Mouse (Mus musculus) stomach, embryonic 16.5 days (tissue): ENCODE measurements around the gene Sirt4. TPM values are rescaled to one million over a fixed set of nuclear protein-coding genes. Genes with fewer than 3 reads are reported as not detected.

Experiments used
- ATAC-seq: fragments of 200-750 bp; cut with Nextera tagmentation; 2 replicates; pipeline ENCODE4 v1.8.0; 2017; ENCODE audit warnings: moderate number of reproducible peaks, moderate TSS enrichment; ENCODE audit not compliant: insufficient read depth, low FRiP score
- H3K27ac ChIP-seq: fragments of 300-500 bp; sonication (generic); 2 replicates; pipeline ENCODE4 v1.5.1; 2014; ENCODE audit warnings: low read length
- H3K27me3 ChIP-seq: fragments of 300-500 bp; sonication (generic); 2 replicates; pipeline ENCODE4 v1.6.1; 2014; ENCODE audit warnings: low read length, control low read depth, mixed read lengths; ENCODE audit not compliant: control insufficient read depth, insufficient read depth
- H3K36me3 ChIP-seq: fragments of 300-500 bp; sonication (generic); 2 replicates; pipeline ENCODE4 v1.6.1; 2014; ENCODE audit warnings: low read length; ENCODE audit not compliant: control insufficient read depth, insufficient read depth
- H3K4me1 ChIP-seq: fragments of 300-500 bp; sonication (generic); 2 replicates; pipeline ENCODE4 v1.6.1; 2014; ENCODE audit warnings: low read length, control low read depth, mixed read lengths; ENCODE audit not compliant: control insufficient read depth, insufficient read depth
- H3K4me2 ChIP-seq: fragments of 300-500 bp; sonication (generic); 2 replicates; pipeline ENCODE4 v1.6.1; 2014; ENCODE audit warnings: low read depth, low read length, mixed read lengths
- H3K4me3 ChIP-seq: fragments of 300-500 bp; sonication (generic); replicated peaks from 2 replicates; pipeline ENCODE4 v1.5.1; 2014; ENCODE audit warnings: mild to moderate bottlenecking, low read length
- H3K9ac ChIP-seq: fragments of 300-500 bp; sonication (generic); 2 replicates; pipeline ENCODE4 v1.6.1; 2014; ENCODE audit warnings: low read length
- H3K9me3 ChIP-seq: fragments of 300-500 bp; sonication (generic); replicated peaks from 2 replicates; pipeline ENCODE4 v1.6.1; 2016; ENCODE audit warnings: low read length, control low read depth; ENCODE audit not compliant: control insufficient read depth
- WGBS: fragments of 180-500 bp; shearing (Covaris S2); extraction: QIAGEN DNeasy Blood & Tissue Kit; methylation state at CpG from one replicate; pipeline ENCODE4 v1.1.7; 2014; 5-methylcytosine and 5-hydroxymethylcytosine counted together
- polyA plus RNA-seq: library from polyadenylated mRNA; unstranded; fragments of >200 nt; fragmentation: Nextera tagmentation; extraction: Ambion mirVana; gene quantifications from 2 replicates; pipeline ENCODE4 v1.2.1, GENCODE M21; 2015

Sirt4 gene
- polyA plus RNA-seq, 1 experiment from 2014 or later = 28.0 TPM

DNA sequence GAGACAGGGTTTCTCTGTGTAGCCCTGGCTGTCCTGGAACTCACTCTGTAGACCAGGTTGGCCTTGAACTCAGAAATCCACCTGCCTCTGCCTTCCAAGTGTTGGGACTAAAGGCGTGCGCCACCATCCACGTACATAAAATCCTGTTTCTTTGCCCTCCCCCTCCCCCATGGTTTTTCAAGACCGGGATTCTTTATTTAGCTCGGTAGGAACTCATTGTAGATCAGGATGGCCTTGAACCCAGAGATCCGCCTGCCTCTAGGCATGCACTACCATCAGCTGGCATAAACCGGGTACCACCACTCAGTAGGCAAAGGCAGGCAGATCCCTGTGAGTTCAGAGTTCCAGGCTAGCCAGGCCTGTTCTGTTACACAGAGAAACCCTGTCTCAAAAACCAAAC is 32.4 kb upstream of the Sirt4 start:
- H3K4me1 ChIP-seq = peaks cover 39% of the 10 kb centered on the region
- H3K4me3 ChIP-seq = no peak overlapping the region
- H3K4me2 ChIP-seq = no peak overlapping the region
- no peaks in the 10 kb centered on the region for H3K36me3 ChIP-seq
- no peaks in the 10 kb centered on the region for H3K9me3 ChIP-seq
- ATAC-seq = no peak
- no peaks in the 10 kb centered on the region for H3K27me3 ChIP-seq
- WGBS = 80% methylated on average over 7 of the region's 7 CpGs
- no peak overlapping the region for H3K9ac ChIP-seq
- 0 out of 2 replicates have a peak overlapping the region, but pooled peaks have one; percentile 1 for H3K27ac ChIP-seq

DNA sequence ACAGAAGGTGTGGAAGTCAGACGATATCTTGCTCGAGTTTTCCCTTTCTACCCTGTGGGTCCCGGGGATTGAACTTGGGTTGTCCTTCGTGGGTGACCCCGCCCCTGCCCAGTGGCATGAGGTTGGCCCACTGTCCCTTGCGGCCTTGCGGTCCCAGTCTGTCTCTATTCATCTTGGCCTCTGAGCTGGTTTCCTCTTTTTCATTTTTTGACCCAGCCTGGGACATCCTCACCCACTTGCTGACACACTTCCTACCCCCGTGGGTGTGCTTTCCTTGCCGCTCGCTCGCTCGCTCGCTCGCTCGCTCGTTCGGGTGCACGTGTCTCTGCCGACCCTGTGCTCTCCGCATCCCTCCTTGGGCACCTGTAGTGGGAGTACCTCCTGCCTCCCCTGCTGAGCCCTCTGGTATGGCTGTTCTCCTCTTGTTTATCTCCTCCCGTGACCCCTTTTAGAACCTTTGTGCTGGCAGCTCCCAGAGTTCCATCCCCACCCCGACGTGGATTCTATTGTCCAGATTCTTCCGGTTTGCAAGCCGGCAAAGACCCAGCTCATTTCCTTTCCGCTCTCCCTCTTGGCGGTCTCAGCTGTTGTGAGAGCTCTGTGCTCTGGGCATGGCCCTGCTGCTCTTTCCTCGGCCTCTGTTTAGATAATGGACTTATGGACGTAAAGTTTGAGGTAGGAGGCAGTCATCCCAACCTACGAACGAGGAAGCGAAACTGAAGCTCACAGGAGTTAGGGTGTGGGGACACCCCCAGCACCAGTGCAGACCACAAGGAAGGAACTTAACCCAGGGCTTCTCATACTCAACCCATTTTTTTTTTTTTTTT is 31.8 kb upstream of the Sirt4 start:
- peaks cover 33% of the 10 kb centered on the region for H3K4me1 ChIP-seq
- 70% methylated on average over 32 of the region's 32 CpGs for WGBS
- no peak for ATAC-seq
- no peaks in the 10 kb centered on the region for H3K9me3 ChIP-seq
- H3K36me3 ChIP-seq = no peaks in the 10 kb centered on the region
- H3K4me3 ChIP-seq = no peak overlapping the region
- H3K9ac ChIP-seq = no peak overlapping the region
- no peak overlapping the region; the same call in 1 of the 2 replicates for H3K4me2 ChIP-seq
- no peaks in the 10 kb centered on the region for H3K27me3 ChIP-seq
- peak overlapping the region; percentile 78 for H3K27ac ChIP-seq

DNA sequence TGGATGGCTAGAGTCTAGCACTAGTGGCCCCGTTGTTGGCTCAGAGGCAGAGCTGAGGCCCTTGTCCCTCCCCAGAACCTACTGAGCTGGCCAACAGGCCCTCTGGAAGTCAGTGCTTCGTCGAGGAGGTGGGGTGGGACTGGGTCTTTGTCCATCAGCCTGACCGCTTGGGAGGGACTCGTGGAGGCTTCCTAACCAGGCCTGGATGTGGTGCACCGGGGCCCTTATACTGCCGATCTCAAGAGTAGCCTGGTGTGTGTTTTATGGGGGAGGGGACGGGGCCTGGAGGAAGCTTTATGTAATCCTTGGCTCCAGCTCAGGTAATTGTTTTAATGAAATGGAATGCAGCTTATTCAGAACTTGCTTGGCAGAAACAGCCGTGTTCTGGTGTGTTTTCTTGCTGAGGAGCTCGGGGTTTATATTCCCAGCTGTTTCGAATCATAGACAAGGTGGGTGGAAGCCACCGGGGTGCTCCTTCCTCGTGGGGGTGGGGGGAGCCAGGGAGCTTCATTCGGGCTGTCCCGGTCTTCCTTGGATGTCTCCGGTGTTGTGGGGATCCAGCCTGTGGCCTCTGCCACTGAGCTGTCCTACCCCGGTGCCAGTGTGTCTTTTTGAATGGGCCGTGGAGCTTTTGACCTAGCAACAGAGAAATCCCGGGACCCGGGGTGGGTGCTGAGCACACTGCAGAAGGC is 30.5 kb upstream of the Sirt4 start:
- Histone ChIP-seq H3K4me3 (0 out of 2 replicates have a peak overlapping the region, but pooled peaks have one; percentile 3), H3K4me1 (peaks cover 26% of the 10 kb centered on the region), H3K27me3 (no peaks in the 10 kb centered on the region), H3K36me3 (no peaks in the 10 kb centered on the region), H3K9me3 (no peaks in the 10 kb centered on the region), H3K9ac (peak overlapping the region; percentile 56), H3K4me2 (peak overlapping the region; percentile 45), H3K27ac (peak overlapping the region; percentile 92)
- peak; percentile 78; the same call in 1 of the 2 replicates for ATAC-seq
- 23% methylated on average over 20 of the region's 20 CpGs for WGBS

DNA sequence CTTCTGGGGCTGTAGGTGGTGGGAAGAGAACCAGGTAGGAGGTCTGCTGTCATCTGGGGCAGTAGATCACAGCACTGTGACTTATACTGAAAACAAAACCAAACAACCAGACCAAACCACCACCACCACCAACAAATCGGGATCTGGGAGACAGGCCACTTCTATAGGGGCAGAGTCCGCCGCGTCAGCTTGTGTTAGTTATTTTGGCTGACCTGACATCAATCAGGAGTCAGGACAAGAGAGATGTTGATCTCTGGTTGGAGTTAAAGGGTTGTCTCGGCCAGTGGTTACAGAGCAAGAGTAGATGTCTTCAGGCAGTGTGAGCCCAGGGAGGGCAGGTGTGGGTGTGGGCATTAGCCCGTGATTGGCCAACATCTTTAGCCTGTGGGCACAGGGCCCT is 29.8 kb upstream of the Sirt4 start:
- H3K9ac ChIP-seq = 0 out of 2 replicates have a peak overlapping the region, but pooled peaks have one; percentile 16
- no peaks in the 10 kb centered on the region for H3K9me3 ChIP-seq
- H3K27ac ChIP-seq = peak overlapping the region; percentile 92
- no peaks in the 10 kb centered on the region for H3K36me3 ChIP-seq
- H3K4me3 ChIP-seq = no peak overlapping the region
- no peaks in the 10 kb centered on the region for H3K27me3 ChIP-seq
- H3K4me2 ChIP-seq = no peak overlapping the region
- peaks cover 31% of the 10 kb centered on the region for H3K4me1 ChIP-seq
- WGBS = 58% methylated on average over 6 of the region's 6 CpGs
- no peak for ATAC-seq

DNA sequence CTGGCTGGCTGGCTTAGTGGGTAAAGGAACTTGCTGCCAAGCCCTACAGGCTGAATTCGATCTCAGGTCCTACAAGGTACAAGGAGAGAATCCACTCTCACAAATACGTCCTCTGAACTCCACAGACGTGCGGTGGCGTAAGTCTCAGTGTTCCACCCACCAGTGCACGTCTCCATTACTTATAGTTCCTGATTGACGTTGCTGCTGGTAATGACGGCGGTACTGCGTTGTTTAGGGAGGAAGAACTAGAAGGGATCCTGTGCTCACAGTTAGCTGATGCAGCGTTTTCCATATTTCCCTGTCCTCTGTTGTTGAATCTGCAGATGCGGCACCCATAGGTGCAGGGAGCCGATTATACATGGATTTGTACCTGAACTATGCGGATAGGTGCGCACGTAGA is 29.2 kb upstream of the Sirt4 start:
- Histone ChIP-seq H3K9ac (no peak overlapping the region), H3K27ac (no peak overlapping the region), H3K36me3 (no peaks in the 10 kb centered on the region), H3K27me3 (no peaks in the 10 kb centered on the region), H3K4me1 (peaks cover 33% of the 10 kb centered on the region), H3K9me3 (no peaks in the 10 kb centered on the region), H3K4me3 (no peak overlapping the region), H3K4me2 (no peak overlapping the region)
- no peak for ATAC-seq
- 91% methylated on average over 16 of the region's 16 CpGs for WGBS

DNA sequence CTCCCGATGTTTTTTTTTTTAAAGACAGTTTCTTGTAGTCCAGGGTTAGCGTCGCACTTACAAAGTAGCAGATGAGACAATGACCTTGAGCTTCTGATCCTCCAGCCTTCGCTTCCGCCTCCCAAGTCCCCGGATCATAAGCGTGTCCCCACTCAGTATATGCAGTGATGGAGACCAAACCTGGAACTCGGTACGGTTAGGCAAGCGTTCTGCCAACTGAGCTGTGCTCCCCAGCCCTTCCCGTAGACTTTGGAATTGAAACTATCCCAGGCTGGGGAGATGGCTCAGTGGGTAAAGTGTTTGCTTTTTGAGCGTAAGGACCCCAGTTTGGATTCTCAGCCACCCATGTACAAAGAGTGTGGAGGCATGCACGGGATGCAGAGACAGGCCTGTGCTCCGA is 28.7 kb upstream of the Sirt4 start:
- no peak overlapping the region for H3K27ac ChIP-seq
- H3K4me3 ChIP-seq = no peak overlapping the region
- no peaks in the 10 kb centered on the region for H3K36me3 ChIP-seq
- H3K4me2 ChIP-seq = no peak overlapping the region
- no peaks in the 10 kb centered on the region for H3K27me3 ChIP-seq
- no peaks in the 10 kb centered on the region for H3K9me3 ChIP-seq
- peaks cover 38% of the 10 kb centered on the region for H3K4me1 ChIP-seq
- no peak overlapping the region for H3K9ac ChIP-seq
- 94% methylated on average over 14 of the region's 14 CpGs for WGBS
- ATAC-seq = no peak

DNA sequence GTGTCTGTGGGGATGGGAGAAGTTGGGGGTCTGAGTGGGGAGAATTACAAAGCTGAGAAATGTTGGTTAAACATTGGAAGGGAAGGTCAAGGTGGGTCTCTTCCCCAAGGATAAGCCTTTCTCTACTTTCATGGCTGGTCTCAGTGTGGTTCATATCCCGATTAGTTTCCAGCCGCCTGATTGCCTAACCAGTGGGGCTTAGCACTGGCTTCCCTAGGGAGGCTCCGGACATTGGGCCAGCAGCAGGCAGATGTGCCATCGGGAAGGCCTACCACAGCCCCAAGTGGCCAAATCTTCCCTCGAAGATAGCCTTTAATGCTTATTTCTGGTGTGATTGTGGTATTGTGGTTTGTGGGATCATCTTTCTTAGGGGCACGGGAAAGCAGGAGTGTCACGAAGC is 27.9 kb upstream of the Sirt4 start:
- peaks cover 47% of the 10 kb centered on the region for H3K4me1 ChIP-seq
- WGBS = 93% methylated on average over 7 of the region's 7 CpGs
- ATAC-seq = no peak

DNA sequence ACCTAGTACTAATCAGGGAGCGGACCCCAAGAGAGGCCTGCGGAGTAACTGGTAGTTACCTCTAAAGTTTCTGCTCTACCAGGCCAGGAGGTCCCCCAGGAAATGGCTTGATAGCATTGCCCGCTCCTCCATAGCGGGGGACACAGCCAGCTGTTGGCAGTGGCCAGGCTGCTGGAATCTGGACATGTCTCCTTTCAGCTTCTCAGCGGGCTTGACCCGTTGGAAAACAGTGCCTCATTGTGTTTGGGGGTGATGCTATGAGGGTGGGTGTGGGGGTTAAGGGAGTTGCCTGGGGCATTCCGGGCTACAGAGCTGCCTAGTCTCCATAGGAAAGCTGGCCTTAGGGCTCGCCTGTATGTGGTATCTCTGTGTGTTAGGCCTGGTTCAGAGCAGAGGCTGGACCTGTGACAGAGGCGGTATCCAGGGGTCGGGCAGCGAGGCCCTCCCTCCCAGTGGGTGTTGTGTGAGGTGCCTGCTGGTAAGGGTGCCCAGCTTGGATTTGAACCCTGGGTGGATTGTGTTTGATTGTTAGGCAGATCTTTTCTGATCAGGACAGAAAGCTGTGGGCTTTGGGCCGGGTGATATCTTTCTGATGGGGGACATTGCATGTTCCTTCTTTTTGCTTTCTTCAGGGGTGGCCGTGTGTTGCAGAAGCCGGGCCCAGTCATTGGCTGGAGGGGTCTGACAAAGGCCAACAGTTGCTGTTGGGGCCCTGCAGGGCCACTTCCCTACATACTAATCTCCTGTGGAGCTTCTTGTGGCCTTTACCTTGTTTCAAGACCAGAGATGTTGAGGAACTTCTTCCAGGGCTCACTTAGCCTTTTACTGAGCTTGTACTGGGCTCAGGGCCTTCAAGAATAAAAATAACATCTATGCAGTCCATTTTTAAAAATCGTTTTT is 25.5 kb upstream of the Sirt4 start:
- H3K9me3 ChIP-seq = no peaks in the 10 kb centered on the region
- peaks cover 40% of the 10 kb centered on the region for H3K4me1 ChIP-seq
- H3K4me3 ChIP-seq = peak overlapping the region; percentile 93
- H3K4me2 ChIP-seq = peak overlapping the region; percentile 96
- H3K27me3 ChIP-seq = no peaks in the 10 kb centered on the region
- no peaks in the 10 kb centered on the region for H3K36me3 ChIP-seq
- H3K27ac ChIP-seq = peak overlapping the region; percentile 77
- WGBS = 70% methylated on average over 15 of the region's 15 CpGs
- H3K9ac ChIP-seq = peak overlapping the region; percentile 95
- ATAC-seq = no peak

More for the DNA sequence above, 27.9 kb upstream of the Sirt4 start:
- H3K4me3 ChIP-seq = no peak overlapping the region
- no peak overlapping the region for H3K9ac ChIP-seq
- H3K27me3 ChIP-seq = no peaks in the 10 kb centered on the region
- H3K27ac ChIP-seq = no peak overlapping the region
- H3K36me3 ChIP-seq = no peaks in the 10 kb centered on the region
- no peak overlapping the region for H3K4me2 ChIP-seq
- no peaks in the 10 kb centered on the region for H3K9me3 ChIP-seq
